Mouse (Mus musculus) thymus, postnatal 36 days (tissue): ENCODE results near the gene Olfr904.
"Not testable (repeated sequence)": the region's sequence is repeated elsewhere in the genome, so short reads cannot be mapped to it uniquely, and the experiment has no call there.

ENCODE experiments used
- DNase-seq, 2 experiments: peaks; one replicate each; pipeline ENCODE4 v3.0.0; 2022; ENCODE audit warnings: mixed read lengths in 2 of 2

Olfr904 gene

GRCm38 (mm10) chr9:38462844-38463243, at the start of gene Olfr904:
Gene Olfr904, plus strand, starts transcription at chr9:38463144.
- DNase-seq = no peak

GRCm38 (mm10) chr9:38413502-38413901, 49.4 kb upstream of the Olfr904 start:
- DNase-seq = not testable (repeated sequence)

DNA sequence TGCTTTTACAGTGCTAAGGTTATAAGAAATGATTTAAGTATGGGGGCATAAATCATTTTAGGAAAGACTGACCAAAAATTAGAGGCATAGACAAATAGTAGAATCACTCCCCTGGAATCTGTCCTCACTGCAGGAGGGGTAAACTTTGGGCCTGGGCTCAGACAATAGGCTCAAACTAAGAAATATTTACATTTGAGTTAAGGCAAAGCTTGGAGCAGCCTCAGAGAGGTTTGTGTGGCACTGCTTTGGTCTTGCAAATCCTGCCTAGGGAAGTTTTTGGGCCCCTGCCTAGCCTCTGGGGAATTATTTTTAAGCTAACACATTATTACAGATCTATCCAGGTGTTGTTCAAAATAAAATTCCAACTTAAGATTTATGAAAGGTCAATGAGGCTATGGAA, 39.1 kb upstream of the Olfr904 start:
- no peak for DNase-seq

- no peak for DNase-seq
Observed at GRCm38 (mm10) chr9:38427026-38427425, 35.9 kb upstream of the Olfr904 start.

GRCm38 (mm10) chr9:38429155-38429554, 33.8 kb upstream of the Olfr904 start, which contains the start of gene Olfr901:
Gene Olfr901, plus strand, starts transcription at chr9:38429455.
- no peak for DNase-seq

- no peak for DNase-seq
Observed at GRCm38 (mm10) chr9:38447352-38447751, 15.6 kb upstream of the Olfr904 start, which contains the start of gene Olfr902. Gene Olfr902, plus strand, starts transcription at chr9:38447652.

- DNase-seq = no peak
Observed at GRCm38 (mm10) chr9:38470807-38471206, 7.9 kb downstream of the Olfr904 start, which contains the start of gene Olfr905. Gene Olfr905, plus strand, starts transcription at chr9:38471107.

DNA sequence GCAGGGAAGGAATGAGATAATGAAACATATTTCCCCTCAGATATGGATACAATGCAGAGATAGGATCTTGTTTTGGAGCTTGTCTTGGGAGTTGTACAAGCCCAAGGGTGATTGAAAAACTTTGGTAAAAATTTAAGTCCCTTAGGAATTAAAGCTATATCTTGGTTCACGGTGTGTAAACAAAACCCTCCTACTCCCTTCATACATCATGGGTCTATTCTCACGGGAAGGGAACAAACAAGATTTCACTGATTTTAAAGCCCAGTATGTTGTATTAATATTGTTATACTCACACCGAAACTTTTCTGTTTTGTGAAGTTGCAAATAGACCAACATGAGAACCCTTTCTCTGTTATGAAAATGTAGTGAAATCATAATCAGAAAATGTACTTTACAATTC, 23.8 kb downstream of the Olfr904 start, which contains the start of gene Olfr906:
Olfr906 (plus strand) TSS at position 301 of the 400 bp plus-strand sequence.
- DNase-seq = no peak

DNA sequence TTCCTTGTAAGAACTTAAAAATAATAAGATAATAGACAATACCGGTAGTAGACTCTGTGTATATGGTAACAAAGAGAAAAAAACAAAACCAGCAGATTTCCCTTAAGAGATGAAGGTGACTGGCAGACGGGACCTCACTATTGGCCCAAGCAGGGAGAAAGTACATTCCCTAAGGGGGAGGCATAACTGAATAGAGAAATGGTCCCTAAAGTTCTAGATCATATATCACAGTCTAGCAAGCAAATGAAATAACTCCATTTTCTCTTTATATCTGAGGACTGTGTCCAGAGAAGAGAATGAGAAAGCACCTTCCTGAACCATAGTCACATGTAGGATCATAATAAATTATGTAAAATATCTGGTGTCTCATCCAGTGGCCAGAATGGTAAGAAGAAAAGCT, 32.6 kb downstream of the Olfr904 start, which contains the start of gene Olfr907:
Olfr907 (plus strand) TSS at position 301 of the 400 bp plus-strand sequence.
- DNase-seq = no peak

GRCm38 (mm10) chr9:38512353-38512752, 49.4 kb downstream of the Olfr904 start:
- DNase-seq = no peak
